Mouse (Mus musculus): Measurements from ENCODE around the gene Pacrg. TPM values are rescaled to one million over a fixed set of nuclear protein-coding genes. Genes with fewer than 3 reads are reported as not detected.

Pacrg gene
- polyA plus RNA-seq, 1 experiment: 5.5 TPM

DNA sequence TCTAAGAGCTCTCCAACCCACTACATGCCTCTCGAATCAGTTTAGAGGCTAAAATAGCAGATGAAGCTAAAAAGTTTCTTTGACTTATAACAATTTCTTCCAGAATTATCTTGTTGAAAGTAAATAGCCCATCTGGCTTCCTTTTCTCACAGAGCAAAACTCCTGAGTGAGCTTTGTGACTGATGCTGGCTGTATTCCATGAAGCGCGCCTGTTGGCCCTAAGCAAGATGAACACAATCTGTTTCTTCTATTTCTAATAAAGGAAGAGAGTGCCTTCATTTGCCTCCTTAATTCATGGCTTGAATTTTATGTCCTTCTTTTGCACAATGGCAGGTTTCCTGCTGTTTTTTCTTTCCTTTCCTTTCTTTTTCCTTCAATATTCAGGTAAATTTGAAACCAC, 14.1 kb upstream of the Pacrg start:
- no peak overlapping the region for H3K4me3 ChIP-seq (ENCODE audit: insufficient read depth, poor library complexity, severe bottlenecking)
- H3ac ChIP-seq (ENCODE audit: control insufficient read depth, insufficient read length, low read depth): no peak overlapping the region
- H3K79me2 ChIP-seq (ENCODE audit: control insufficient read depth, insufficient read depth): no peaks in the 10 kb centered on the region
- H3K27me3 ChIP-seq (ENCODE audit: control insufficient read depth, insufficient read depth, insufficient read length): no peaks in the 10 kb centered on the region
- no peaks in the 10 kb centered on the region for H3K36me3 ChIP-seq (ENCODE audit: control insufficient read depth, insufficient read depth)
- no peaks in the 10 kb centered on the region for H3K79me3 ChIP-seq (ENCODE audit: low read depth)
- no peak for TF ChIP-seq CTCF (IDR thresholded peaks at IDR 0.05; ENCODE audit: control insufficient read depth, insufficient read depth, insufficient read length)
- no peak for TF ChIP-seq MYOG (IDR thresholded peaks at IDR 0.05; ENCODE audit: control insufficient read depth, extremely low read depth, insufficient read length)
- no peak for TF ChIP-seq CEBPB (IDR thresholded peaks at IDR 0.05; ENCODE audit: low read depth)
- no peak for TF ChIP-seq MYOD1 (IDR thresholded peaks at IDR 0.05; ENCODE audit: control insufficient read depth, insufficient read length, low read depth)
- no peak for TF ChIP-seq FOSL1 (IDR thresholded peaks at IDR 0.05; ENCODE audit: insufficient read depth, low read length, poor library complexity, severe bottlenecking)

DNA sequence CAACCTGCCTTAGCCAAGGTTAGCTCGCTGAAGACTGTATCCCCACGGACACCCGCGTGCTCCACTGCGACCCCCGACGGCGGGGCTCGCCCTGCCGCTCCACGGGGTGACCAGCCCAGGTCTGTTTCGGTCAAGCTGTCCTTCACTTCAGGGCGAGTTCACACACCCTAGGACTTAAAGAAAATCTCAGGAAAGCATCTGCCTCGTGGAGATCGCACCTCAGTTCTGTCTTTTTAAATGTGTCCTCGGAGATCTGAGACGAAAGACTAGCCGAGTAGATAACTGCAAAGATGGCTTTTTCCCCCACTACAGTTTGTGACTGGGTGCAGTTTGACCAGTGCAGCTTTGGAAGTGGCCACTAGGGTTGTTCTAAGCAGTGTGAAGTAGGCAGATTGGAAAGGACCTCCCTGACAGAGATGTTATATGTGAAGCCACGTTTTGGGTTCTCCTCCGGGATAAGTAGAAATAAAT, 655 bp upstream of the Pacrg start:
- Histone ChIP-seq H3K4me3 (ENCODE audit: insufficient read depth, poor library complexity, severe bottlenecking) (peak overlapping the region; percentile 43), H3K27me3 (ENCODE audit: control insufficient read depth, insufficient read depth, insufficient read length) (no peaks in the 10 kb centered on the region), H3ac (ENCODE audit: control insufficient read depth, insufficient read length, low read depth) (no peak overlapping the region), H3K79me2 (ENCODE audit: control insufficient read depth, insufficient read depth) (no peaks in the 10 kb centered on the region), H3K79me3 (ENCODE audit: low read depth) (no peaks in the 10 kb centered on the region), H3K36me3 (ENCODE audit: control insufficient read depth, insufficient read depth) (no peaks in the 10 kb centered on the region)
- TF ChIP-seq CTCF (IDR thresholded peaks at IDR 0.05; ENCODE audit: control insufficient read depth, insufficient read depth, insufficient read length) (peak; percentile 38), MAX (IDR thresholded peaks at IDR 0.05) (no peak)

GRCm38 (mm10) chr17:10818971-10819370, 21.1 kb downstream of the Pacrg start:
- no peaks in the 10 kb centered on the region for H3K36me3 ChIP-seq (ENCODE audit: control insufficient read depth, insufficient read depth)
- H3K79me3 ChIP-seq (ENCODE audit: low read depth): no peaks in the 10 kb centered on the region
- TF ChIP-seq USF1 (IDR thresholded peaks at IDR 0.05; ENCODE audit: low read depth) (no peak), MAX (IDR thresholded peaks at IDR 0.05) (no peak), MYOG (IDR thresholded peaks at IDR 0.05; ENCODE audit: control insufficient read depth, extremely low read depth, insufficient read length) (no peak), MYOD1 (IDR thresholded peaks at IDR 0.05; ENCODE audit: control insufficient read depth, insufficient read length, low read depth) (no peak), CEBPB (IDR thresholded peaks at IDR 0.05; ENCODE audit: low read depth) (no peak), CTCF (IDR thresholded peaks at IDR 0.05; ENCODE audit: control insufficient read depth, insufficient read depth, insufficient read length) (no peak), FOSL1 (IDR thresholded peaks at IDR 0.05; ENCODE audit: insufficient read depth, low read length, poor library complexity, severe bottlenecking) (no peak)
- H3K4me3 ChIP-seq (ENCODE audit: insufficient read depth, poor library complexity, severe bottlenecking): no peak overlapping the region
- H3K79me2 ChIP-seq (ENCODE audit: control insufficient read depth, insufficient read depth): no peaks in the 10 kb centered on the region
- no peak overlapping the region for H3ac ChIP-seq (ENCODE audit: control insufficient read depth, insufficient read length, low read depth)
- H3K27me3 ChIP-seq (ENCODE audit: control insufficient read depth, insufficient read depth, insufficient read length): no peaks in the 10 kb centered on the region

DNA sequence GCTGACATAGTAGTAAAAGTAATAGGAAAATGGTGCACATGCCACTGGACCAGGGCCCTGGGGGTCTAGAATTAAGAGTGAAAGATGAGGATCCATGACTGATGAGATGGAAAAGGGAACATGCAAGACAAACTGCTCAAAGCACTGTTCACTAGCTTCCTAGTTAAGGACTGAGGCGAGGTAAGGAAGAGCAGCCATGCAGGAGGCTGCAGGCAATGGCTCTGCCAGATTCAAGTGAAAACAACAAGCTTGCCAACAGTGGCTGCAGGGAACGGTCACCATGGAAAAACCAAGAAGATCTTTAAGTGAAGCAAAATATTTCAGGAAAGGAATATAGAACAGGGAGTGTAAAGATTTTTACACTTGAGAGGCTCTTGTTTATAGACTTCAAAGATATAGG, 31.5 kb downstream of the Pacrg start:
- Histone ChIP-seq H3K36me3 (ENCODE audit: control insufficient read depth, insufficient read depth) (no peaks in the 10 kb centered on the region), H3K79me2 (ENCODE audit: control insufficient read depth, insufficient read depth) (no peaks in the 10 kb centered on the region), H3ac (ENCODE audit: control insufficient read depth, insufficient read length, low read depth) (no peak overlapping the region), H3K79me3 (ENCODE audit: low read depth) (no peaks in the 10 kb centered on the region), H3K27me3 (ENCODE audit: control insufficient read depth, insufficient read depth, insufficient read length) (peaks cover 3% of the 10 kb centered on the region), H3K4me3 (ENCODE audit: insufficient read depth, poor library complexity, severe bottlenecking) (no peak overlapping the region)
- TF ChIP-seq FOSL1 (IDR thresholded peaks at IDR 0.05; ENCODE audit: insufficient read depth, low read length, poor library complexity, severe bottlenecking): no peak
- no peak for TF ChIP-seq CTCF (IDR thresholded peaks at IDR 0.05; ENCODE audit: control insufficient read depth, insufficient read depth, insufficient read length)
- no peak for TF ChIP-seq CEBPB (IDR thresholded peaks at IDR 0.05; ENCODE audit: low read depth)
- TF ChIP-seq USF1 (IDR thresholded peaks at IDR 0.05; ENCODE audit: low read depth): no peak
- TF ChIP-seq MYOD1 (IDR thresholded peaks at IDR 0.05; ENCODE audit: control insufficient read depth, insufficient read length, low read depth): no peak

GRCm38 (mm10) chr17:10807261-10807998, 32.7 kb downstream of the Pacrg start:
- H3ac ChIP-seq (ENCODE audit: control insufficient read depth, insufficient read length, low read depth): no peak overlapping the region
- H3K4me3 ChIP-seq (ENCODE audit: insufficient read depth, poor library complexity, severe bottlenecking): no peak overlapping the region
- peaks cover 3% of the 10 kb centered on the region for H3K27me3 ChIP-seq (ENCODE audit: control insufficient read depth, insufficient read depth, insufficient read length)
- no peaks in the 10 kb centered on the region for H3K36me3 ChIP-seq (ENCODE audit: control insufficient read depth, insufficient read depth)
- no peaks in the 10 kb centered on the region for H3K79me2 ChIP-seq (ENCODE audit: control insufficient read depth, insufficient read depth)
- no peak for TF ChIP-seq MYOG (IDR thresholded peaks at IDR 0.05; ENCODE audit: control insufficient read depth, extremely low read depth, insufficient read length)
- TF ChIP-seq MYOD1 (IDR thresholded peaks at IDR 0.05; ENCODE audit: control insufficient read depth, insufficient read length, low read depth): no peak
- no peak for TF ChIP-seq USF1 (IDR thresholded peaks at IDR 0.05; ENCODE audit: low read depth)
- TF ChIP-seq FOSL1 (IDR thresholded peaks at IDR 0.05; ENCODE audit: insufficient read depth, low read length, poor library complexity, severe bottlenecking): no peak
- TF ChIP-seq CEBPB (IDR thresholded peaks at IDR 0.05; ENCODE audit: low read depth): no peak
- no peak for TF ChIP-seq MAX (IDR thresholded peaks at IDR 0.05)
- no peak for TF ChIP-seq CTCF (IDR thresholded peaks at IDR 0.05; ENCODE audit: control insufficient read depth, insufficient read depth, insufficient read length)
- H3K79me3 ChIP-seq (ENCODE audit: low read depth): no peaks in the 10 kb centered on the region

- no peaks in the 10 kb centered on the region for H3K79me2 ChIP-seq (ENCODE audit: control insufficient read depth, insufficient read depth)
- H3K79me3 ChIP-seq (ENCODE audit: low read depth): no peaks in the 10 kb centered on the region
- H3K4me3 ChIP-seq (ENCODE audit: insufficient read depth, poor library complexity, severe bottlenecking): no peak overlapping the region
- H3K36me3 ChIP-seq (ENCODE audit: control insufficient read depth, insufficient read depth): no peaks in the 10 kb centered on the region
- no peak for TF ChIP-seq CTCF (IDR thresholded peaks at IDR 0.05; ENCODE audit: control insufficient read depth, insufficient read depth, insufficient read length)
- no peak for TF ChIP-seq MYOD1 (IDR thresholded peaks at IDR 0.05; ENCODE audit: control insufficient read depth, insufficient read length, low read depth)
- TF ChIP-seq CEBPB (IDR thresholded peaks at IDR 0.05; ENCODE audit: low read depth): no peak
- TF ChIP-seq USF1 (IDR thresholded peaks at IDR 0.05; ENCODE audit: low read depth): no peak
- TF ChIP-seq FOSL1 (IDR thresholded peaks at IDR 0.05; ENCODE audit: insufficient read depth, low read length, poor library complexity, severe bottlenecking): no peak
- no peak for TF ChIP-seq MAX (IDR thresholded peaks at IDR 0.05)
- no peak for TF ChIP-seq MYOG (IDR thresholded peaks at IDR 0.05; ENCODE audit: control insufficient read depth, extremely low read depth, insufficient read length)
- H3ac ChIP-seq (ENCODE audit: control insufficient read depth, insufficient read length, low read depth): no peak overlapping the region
- H3K27me3 ChIP-seq (ENCODE audit: control insufficient read depth, insufficient read depth, insufficient read length): peaks cover 3% of the 10 kb centered on the region
These were observed 33.4 kb downstream of the Pacrg start for GRCm38 (mm10) chr17:10806692-10807091.
